Mouse (Mus musculus): Measurements from ENCODE around the gene D430041D05Rik. TPM values are rescaled to one million over a fixed set of nuclear protein-coding genes. Genes with fewer than 3 reads are reported as not detected.
"Not testable (repeated sequence)": the region's sequence is repeated elsewhere in the genome, so short reads cannot be mapped to it uniquely, and the experiment has no call there.

The D430041D05Rik gene
- polyA plus RNA-seq, 1 experiment from 2014 or later, result 0.05 TPM

DNA sequence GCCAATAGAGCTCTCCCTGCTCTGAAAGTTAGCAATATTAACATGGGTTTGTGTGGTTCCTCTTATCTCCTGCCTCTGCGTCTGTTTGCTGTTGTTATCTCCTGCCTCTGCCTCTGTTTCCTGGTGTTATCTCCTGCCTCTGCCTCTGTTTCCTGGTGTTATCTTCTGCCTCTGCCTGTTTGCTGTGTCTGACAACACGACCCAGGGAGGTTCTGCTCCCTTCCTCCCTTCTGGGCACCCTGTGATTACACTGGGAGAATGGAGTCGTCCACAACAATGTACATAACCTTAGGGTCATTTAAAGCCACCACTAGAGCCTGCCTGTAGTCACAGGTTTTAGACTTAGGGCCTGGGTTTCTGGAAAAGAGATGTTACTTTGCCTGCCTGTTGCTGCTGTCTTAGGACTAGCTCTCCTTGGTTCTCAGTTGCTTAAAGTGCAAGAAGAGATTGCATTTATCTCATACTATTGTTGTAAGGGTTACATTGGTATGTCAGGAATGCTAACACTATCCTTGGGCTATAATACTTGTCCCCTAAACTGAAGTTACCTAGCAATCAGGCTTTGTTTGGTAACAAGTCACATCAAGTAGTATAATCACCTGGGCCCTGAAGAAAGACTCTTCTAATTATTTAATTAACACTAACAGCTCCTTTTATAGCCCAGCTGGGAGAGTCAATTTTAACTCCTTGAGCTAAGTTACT, 312.1 kb downstream of the D430041D05Rik start:
- Histone ChIP-seq H3K9me3 (ENCODE audit: control insufficient read depth, low read length) (no peaks in the 10 kb centered on the region), H3K36me3 (ENCODE audit: control insufficient read depth, insufficient read depth, low read length) (no peaks in the 10 kb centered on the region), H3K27ac (replicated peaks in 1 of 2; ENCODE audit: control insufficient read depth in 1 of 2, insufficient read depth in 1 of 2, low read depth in 2 of 2, low read length in 2 of 2) (peak overlapping the region; percentile 14 to 62; a peak in 3 of 4 replicates), H3K4me1 (ENCODE audit: control insufficient read depth in 2 of 2, insufficient read depth in 2 of 2, low read length in 2 of 2) (peaks cover 7 to 27% of the 10 kb centered on the region in 2 experiments), H3K9ac (ENCODE audit: low read length) (no peak overlapping the region), H3K4me3 (ENCODE audit: control insufficient read depth in 1 of 2, insufficient read depth in 1 of 2, low read depth in 1 of 2, low read length in 2 of 2) (no peak overlapping the region), H3K27me3 (ENCODE audit: control insufficient read depth, insufficient read depth, low read length) (no peaks in the 10 kb centered on the region), H3K4me2 (ENCODE audit: low read length) (peak overlapping the region; percentile 34)
- WGBS, result 1% methylated on average over 3 of the region's 3 CpGs
- ATAC-seq (ENCODE audit: insufficient number of reproducible peaks, insufficient read depth, low FRiP score, low read depth), result peak; percentile 25; the same call in 1 of the 2 replicates

DNA sequence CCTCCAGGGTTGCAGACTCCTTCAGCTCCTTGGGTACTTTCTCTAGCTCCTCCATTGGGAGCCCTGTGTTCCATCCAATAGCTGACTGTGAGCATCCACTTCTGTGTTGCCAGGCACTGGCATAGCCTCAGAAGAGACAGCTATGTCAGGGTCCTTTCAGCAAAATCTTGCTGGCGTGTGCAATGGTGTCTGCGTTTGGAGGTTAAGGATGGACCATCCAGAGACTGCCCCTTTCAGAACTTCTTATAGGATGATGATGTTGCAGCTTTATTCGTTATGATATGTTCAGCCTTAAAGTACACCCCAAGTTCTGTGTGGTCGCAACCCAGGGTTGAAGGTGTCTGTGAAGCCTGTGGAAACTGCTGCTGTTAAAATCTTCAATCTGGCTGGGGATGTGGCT, 313.4 kb downstream of the D430041D05Rik start:
- Histone ChIP-seq H3K27ac (replicated peaks in 1 of 2; ENCODE audit: control insufficient read depth in 1 of 2, insufficient read depth in 1 of 2, low read depth in 2 of 2, low read length in 2 of 2) (0 out of 4 replicates have a peak overlapping the region, but pooled peaks of 1 of the 2 experiments have one; percentile 24), H3K4me1 (ENCODE audit: control insufficient read depth in 2 of 2, insufficient read depth in 2 of 2, low read length in 2 of 2) (peaks cover 3 to 15% of the 10 kb centered on the region in 2 experiments), H3K4me3 (ENCODE audit: control insufficient read depth in 1 of 2, insufficient read depth in 1 of 2, low read depth in 1 of 2, low read length in 2 of 2) (0 out of 4 replicates have a peak overlapping the region, but pooled peaks of 1 of the 2 experiments have one; percentile 45), H3K4me2 (ENCODE audit: low read length) (peak overlapping the region; percentile 62)
- H3K27me3 ChIP-seq (ENCODE audit: control insufficient read depth, insufficient read depth, low read length); ATAC-seq (ENCODE audit: insufficient number of reproducible peaks, insufficient read depth, low FRiP score, low read depth); H3K9ac ChIP-seq (ENCODE audit: low read length); H3K9me3 ChIP-seq (ENCODE audit: control insufficient read depth, low read length); H3K36me3 ChIP-seq (ENCODE audit: control insufficient read depth, insufficient read depth, low read length): not testable (repeated sequence)
- 91% methylated on average over 4 of the region's 4 CpGs for WGBS

DNA sequence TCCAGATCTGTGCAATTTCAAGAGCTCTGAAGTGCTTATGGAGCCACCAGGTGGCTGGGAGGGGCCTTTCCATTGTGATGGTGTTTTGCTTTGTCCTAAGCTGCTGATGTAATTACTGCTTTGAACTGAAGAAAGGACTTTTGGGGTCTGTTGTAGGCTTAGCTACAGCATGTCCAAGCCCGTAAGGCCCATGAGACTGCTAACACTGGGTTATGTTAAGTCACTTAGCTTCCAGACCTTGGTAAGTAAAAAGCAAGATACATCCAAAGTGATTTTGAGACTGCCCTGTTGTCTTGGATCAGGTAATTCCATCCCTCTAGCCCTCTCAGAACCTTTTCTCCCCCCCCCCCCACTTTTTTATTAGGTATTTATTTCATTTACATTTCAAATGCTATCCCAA, 314.0 kb downstream of the D430041D05Rik start:
- not testable (repeated sequence) for H3K36me3 ChIP-seq (ENCODE audit: control insufficient read depth, insufficient read depth, low read length); H3K27me3 ChIP-seq (ENCODE audit: control insufficient read depth, insufficient read depth, low read length); H3K9me3 ChIP-seq (ENCODE audit: control insufficient read depth, low read length); ATAC-seq (ENCODE audit: insufficient number of reproducible peaks, insufficient read depth, low FRiP score, low read depth)
- WGBS, result 40% methylated on average over 1 of the region's 1 CpGs
- Histone ChIP-seq H3K4me2 (ENCODE audit: low read length) (peak overlapping the region; percentile 62), H3K27ac (replicated peaks in 1 of 2; ENCODE audit: control insufficient read depth in 1 of 2, insufficient read depth in 1 of 2, low read depth in 2 of 2, low read length in 2 of 2) (peak overlapping the region; percentile 87 to 97; a peak in 3 of 4 replicates), H3K9ac (ENCODE audit: low read length) (peak overlapping the region; percentile 74), H3K4me1 (ENCODE audit: control insufficient read depth in 2 of 2, insufficient read depth in 2 of 2, low read length in 2 of 2) (peaks cover 2 to 13% of the 10 kb centered on the region in 2 experiments; a peak in 3 of 4 replicates), H3K4me3 (ENCODE audit: control insufficient read depth in 1 of 2, insufficient read depth in 1 of 2, low read depth in 1 of 2, low read length in 2 of 2) (peak overlapping the region in 1 of 2 experiments; percentile 45; a peak in 2 of 4 replicates)

DNA sequence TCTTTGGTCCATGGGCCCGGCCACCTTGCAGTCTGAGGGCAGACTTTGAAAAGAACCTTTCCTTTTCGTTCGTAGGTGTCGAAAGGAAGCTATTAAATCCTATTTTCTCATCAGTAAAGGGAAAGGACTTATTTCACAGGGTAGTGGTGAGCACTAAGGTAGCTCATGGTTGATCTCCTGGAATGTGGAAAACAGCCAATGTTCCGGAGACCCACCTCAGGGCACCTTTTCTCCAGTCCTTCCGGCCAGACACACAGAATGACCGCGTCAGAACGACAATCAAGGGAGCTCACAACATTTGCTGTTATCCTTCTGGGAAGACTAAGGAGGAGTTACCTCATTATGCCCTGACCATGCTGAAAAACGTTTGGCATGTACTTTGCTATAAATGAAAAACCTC, 314.6 kb downstream of the D430041D05Rik start:
- peak overlapping the region; percentile 74 for H3K9ac ChIP-seq (ENCODE audit: low read length)
- no peak for ATAC-seq (ENCODE audit: insufficient number of reproducible peaks, insufficient read depth, low FRiP score, low read depth)
- H3K27me3 ChIP-seq (ENCODE audit: control insufficient read depth, insufficient read depth, low read length), result no peaks in the 10 kb centered on the region
- H3K4me1 ChIP-seq (ENCODE audit: control insufficient read depth in 2 of 2, insufficient read depth in 2 of 2, low read length in 2 of 2), result peaks cover 2 to 13% of the 10 kb centered on the region in 2 experiments; a peak in 3 of 4 replicates
- WGBS, result 15% methylated on average over 10 of the region's 10 CpGs
- peak overlapping the region; percentile 87 to 97 for H3K27ac ChIP-seq (replicated peaks in 1 of 2; ENCODE audit: control insufficient read depth in 1 of 2, insufficient read depth in 1 of 2, low read depth in 2 of 2, low read length in 2 of 2)
- H3K9me3 ChIP-seq (ENCODE audit: control insufficient read depth, low read length), result no peaks in the 10 kb centered on the region
- H3K36me3 ChIP-seq (ENCODE audit: control insufficient read depth, insufficient read depth, low read length), result no peaks in the 10 kb centered on the region
- peak overlapping the region; percentile 62 for H3K4me2 ChIP-seq (ENCODE audit: low read length)
- peak overlapping the region; percentile 45 to 67 for H3K4me3 ChIP-seq (ENCODE audit: control insufficient read depth in 1 of 2, insufficient read depth in 1 of 2, low read depth in 1 of 2, low read length in 2 of 2)

DNA sequence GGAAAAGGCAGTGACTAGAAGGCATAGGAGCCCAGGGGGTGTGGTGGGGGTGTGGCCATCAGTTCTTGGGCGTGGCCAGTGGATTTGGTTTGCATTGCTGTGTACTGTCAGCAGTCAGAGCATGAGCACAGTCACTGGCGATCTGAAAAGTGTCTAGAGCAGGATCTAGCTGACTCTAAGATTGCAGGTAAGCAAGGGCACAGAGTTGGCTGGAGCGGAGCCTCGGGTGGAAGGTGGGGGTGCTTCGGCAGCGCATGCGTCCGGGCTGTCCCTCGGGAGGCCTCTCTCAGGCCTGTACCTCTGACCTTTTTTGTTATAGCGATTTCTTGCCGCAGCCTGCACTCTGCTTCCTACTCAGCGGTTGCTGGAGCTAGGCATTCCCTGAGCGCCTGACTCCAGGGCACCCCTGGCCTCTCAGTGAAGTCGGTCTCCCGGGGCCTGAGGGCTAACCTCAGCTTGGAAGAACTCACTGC, 315.0 kb downstream of the D430041D05Rik start, which contains the start of gene Cd59a:
TSS of gene Cd59a (plus strand) at position 61 of the 473 bp plus-strand sequence.
- peak within 1 kb of the TSS; percentile 87 to 97 for H3K27ac ChIP-seq (replicated peaks in 1 of 2; ENCODE audit: control insufficient read depth in 1 of 2, insufficient read depth in 1 of 2, low read depth in 2 of 2, low read length in 2 of 2)
- peak within 1 kb of the TSS; percentile 62 for H3K4me2 ChIP-seq (ENCODE audit: low read length)
- peak within 1 kb of the TSS; percentile 74 for H3K9ac ChIP-seq (ENCODE audit: low read length)
- 1% methylated on average over 15 of the region's 15 CpGs for WGBS
- H3K4me1 ChIP-seq (ENCODE audit: control insufficient read depth in 2 of 2, insufficient read depth in 2 of 2, low read length in 2 of 2), result peaks cover 2 to 13% of the 10 kb centered on the region in 2 experiments; a peak in 3 of 4 replicates
- H3K4me3 ChIP-seq (ENCODE audit: control insufficient read depth in 1 of 2, insufficient read depth in 1 of 2, low read depth in 1 of 2, low read length in 2 of 2), result peak within 1 kb of the TSS; percentile 45 to 67
- ATAC-seq (ENCODE audit: insufficient number of reproducible peaks, insufficient read depth, low FRiP score, low read depth), result peak; percentile 91
- H3K36me3 ChIP-seq (ENCODE audit: control insufficient read depth, insufficient read depth, low read length), result no peaks in the 10 kb centered on the region
- no peaks in the 10 kb centered on the region for H3K27me3 ChIP-seq (ENCODE audit: control insufficient read depth, insufficient read depth, low read length)
- H3K9me3 ChIP-seq (ENCODE audit: control insufficient read depth, low read length), result no peaks in the 10 kb centered on the region

DNA sequence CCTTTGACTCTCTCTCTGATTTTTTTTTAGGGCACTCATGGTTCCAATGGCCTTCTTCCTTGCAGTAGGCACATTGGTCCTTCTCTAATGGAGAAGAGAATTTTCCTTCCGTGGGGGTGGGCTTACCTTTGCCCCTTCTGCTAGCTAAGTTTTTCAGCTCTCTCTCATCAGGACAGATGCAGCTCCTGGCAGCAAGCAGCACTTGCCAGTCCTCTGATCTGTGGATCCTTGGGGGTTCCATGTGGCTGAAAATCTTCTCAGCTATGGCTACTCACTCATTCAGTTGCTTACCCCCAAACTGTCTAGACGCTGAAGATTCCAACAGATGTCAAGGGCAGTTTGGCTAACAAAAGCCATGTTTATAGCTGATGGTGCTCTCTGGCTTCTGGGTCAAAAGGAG, 317.5 kb downstream of the D430041D05Rik start:
- no peak overlapping the region for H3K4me2 ChIP-seq (ENCODE audit: low read length)
- ATAC-seq (ENCODE audit: insufficient number of reproducible peaks, insufficient read depth, low FRiP score, low read depth), result no peak
- H3K27me3 ChIP-seq (ENCODE audit: control insufficient read depth, insufficient read depth, low read length), result no peaks in the 10 kb centered on the region
- no peaks in the 10 kb centered on the region for H3K36me3 ChIP-seq (ENCODE audit: control insufficient read depth, insufficient read depth, low read length)
- H3K27ac ChIP-seq (replicated peaks in 1 of 2; ENCODE audit: control insufficient read depth in 1 of 2, insufficient read depth in 1 of 2, low read depth in 2 of 2, low read length in 2 of 2), result no peak overlapping the region
- H3K9me3 ChIP-seq (ENCODE audit: control insufficient read depth, low read length), result no peaks in the 10 kb centered on the region
- 81% methylated on average over 2 of the region's 2 CpGs for WGBS
- H3K4me3 ChIP-seq (ENCODE audit: control insufficient read depth in 1 of 2, insufficient read depth in 1 of 2, low read depth in 1 of 2, low read length in 2 of 2), result no peak overlapping the region
- H3K4me1 ChIP-seq (ENCODE audit: control insufficient read depth in 2 of 2, insufficient read depth in 2 of 2, low read length in 2 of 2), result peaks cover 0 to 5% of the 10 kb centered on the region in 2 experiments; a peak in 2 of 4 replicates
- no peak overlapping the region for H3K9ac ChIP-seq (ENCODE audit: low read length)

Data from heart, embryonic 14.5 days (tissue).